ENCODE assay signal across 10 mouse cellular contexts in genomic region chr16:45841806-45842205, GRCm38 (mm10).
DNase-seq lines count a peak whose midpoint lies in the region; ATAC-seq lines count a peak whose summit lies in the region.
"Had no signal": no experiment of that assay in that cellular context is flagged by ENCODE, and none has a peak within 500 bp of the region (broad histone marks: within the 10 kb centered on the region; RNA-seq: fewer than 3 reads in every experiment).

No protein-coding gene starts in this region.

- peak overlapping the region; percentile 78 for H3K4me3 ChIP-seq in hindbrain, embryonic 10.5 days
- no peak overlapping the region for H3K4me3 ChIP-seq in hindbrain, embryonic 16.5 days (ENCODE audit: low read length)
- H3K4me3 ChIP-seq in brown adipose tissue, adult 24 weeks (ENCODE audit: insufficient read depth, low read depth, low read length) = peak overlapping the region; percentile 28
- peak overlapping the region; percentile 75 for H3K4me3 ChIP-seq in embryonic facial prominence, embryonic 15.5 days (replicated peaks)
- H3K4me3 ChIP-seq in liver, embryonic 12.5 days = no peak overlapping the region

- H3K36me3 ChIP-seq in hindbrain, embryonic 10.5 days = no peaks in the 10 kb centered on the region
- no peaks in the 10 kb centered on the region for H3K36me3 ChIP-seq in hindbrain, embryonic 16.5 days (ENCODE audit: control insufficient read depth, insufficient read depth, low read length)
- no peaks in the 10 kb centered on the region for H3K36me3 ChIP-seq in embryonic facial prominence, embryonic 15.5 days
- no peaks in the 10 kb centered on the region for H3K36me3 ChIP-seq in liver, embryonic 12.5 days

- H3K4me2 ChIP-seq in hindbrain, embryonic 16.5 days (ENCODE audit: low read length) = no peak overlapping the region
- peak overlapping the region; percentile 74 for H3K4me2 ChIP-seq in embryonic facial prominence, embryonic 15.5 days (replicated peaks)
- H3K4me2 ChIP-seq in liver, embryonic 12.5 days = peak overlapping the region; percentile 64; the same call in 1 of the 2 replicates

- WGBS in hindbrain, embryonic 10.5 days = 89% methylated on average over 3 of the region's 3 CpGs
- WGBS in hindbrain, embryonic 16.5 days = 91% methylated on average over 3 of the region's 3 CpGs
- WGBS in embryonic facial prominence, embryonic 15.5 days = 70% methylated on average over 3 of the region's 3 CpGs
- WGBS in liver, embryonic 12.5 days (ENCODE audit: insufficient replicate concordance) = 69% methylated on average over 3 of the region's 3 CpGs

- H3K4me1 ChIP-seq in hindbrain, embryonic 10.5 days (replicated peaks) = peaks cover 32% of the 10 kb centered on the region
- H3K4me1 ChIP-seq in hindbrain, embryonic 16.5 days (ENCODE audit: control insufficient read depth, insufficient read depth, low read depth, low read length) = no peaks in the 10 kb centered on the region
- peaks cover 25% of the 10 kb centered on the region; the same call in 1 of the 2 replicates for H3K4me1 ChIP-seq in brown adipose tissue, adult 24 weeks (ENCODE audit: control insufficient read depth, insufficient read depth, insufficient read length, low read length)
- H3K4me1 ChIP-seq in embryonic facial prominence, embryonic 15.5 days = peaks cover 36% of the 10 kb centered on the region
- peaks cover 24% of the 10 kb centered on the region for H3K4me1 ChIP-seq in liver, embryonic 12.5 days

- peaks cover 12% of the 10 kb centered on the region for H3K27me3 ChIP-seq in hindbrain, embryonic 10.5 days (ENCODE audit: insufficient read depth, poor library complexity, severe bottlenecking)
- no peaks in the 10 kb centered on the region for H3K27me3 ChIP-seq in hindbrain, embryonic 16.5 days (replicated peaks; ENCODE audit: control insufficient read depth, insufficient read depth, low read length)
- H3K27me3 ChIP-seq in embryonic facial prominence, embryonic 15.5 days = no peaks in the 10 kb centered on the region
- H3K27me3 ChIP-seq in liver, embryonic 12.5 days (replicated peaks) = peaks cover 47% of the 10 kb centered on the region

- DNase-seq in hindbrain, embryonic 10.5 days (ENCODE audit: low spot score) = no peak
- DNase-seq in cerebellum, adult 18-20 months = no peak
- no peak for DNase-seq in layer of hippocampus, postnatal 36 days
- no peak for DNase-seq in right cerebral cortex, postnatal 36 days (ENCODE audit: low spot score in 2 of 2)
- DNase-seq: right cerebral cortex, postnatal 25 days; thymus, postnatal 14 days had no signal

- ATAC-seq in hindbrain, embryonic 16.5 days = no peak
- ATAC-seq in embryonic facial prominence, embryonic 15.5 days (ENCODE audit: insufficient number of reproducible peaks, low FRiP score, low TSS enrichment, low read depth) = no peak
- ATAC-seq in liver, embryonic 12.5 days = no peak

- no peak overlapping the region for H3K27ac ChIP-seq in hindbrain, embryonic 10.5 days
- H3K27ac ChIP-seq in hindbrain, embryonic 16.5 days (ENCODE audit: low read depth, low read length) = no peak overlapping the region
- H3K27ac ChIP-seq in brown adipose tissue, adult 24 weeks (replicated peaks; ENCODE audit: low read depth, low read length) = no peak overlapping the region; the same call in 1 of the 2 replicates
- no peak overlapping the region for H3K27ac ChIP-seq in embryonic facial prominence, embryonic 15.5 days (replicated peaks)
- H3K27ac ChIP-seq in liver, embryonic 12.5 days = no peak overlapping the region

- H3K9me3 ChIP-seq in hindbrain, embryonic 10.5 days = no peaks in the 10 kb centered on the region
- no peaks in the 10 kb centered on the region for H3K9me3 ChIP-seq in hindbrain, embryonic 16.5 days (ENCODE audit: control insufficient read depth, low read length)
- no peaks in the 10 kb centered on the region for H3K9me3 ChIP-seq in embryonic facial prominence, embryonic 15.5 days (replicated peaks)
- H3K9me3 ChIP-seq in liver, embryonic 12.5 days (replicated peaks) = no peaks in the 10 kb centered on the region

- H3K9ac ChIP-seq in hindbrain, embryonic 16.5 days (ENCODE audit: low read depth, low read length) = no peak overlapping the region
- H3K9ac ChIP-seq in embryonic facial prominence, embryonic 15.5 days = no peak overlapping the region
- H3K9ac ChIP-seq in liver, embryonic 12.5 days = no peak overlapping the region

Comparison
In these comparisons a context has a peak if more than half of its experiments do, and no peak if none do; other contexts are left out.
1. H3K4me3 ChIP-seq: peak in hindbrain, embryonic 10.5 days (single experiment), brown adipose tissue, adult 24 weeks (single experiment) and embryonic facial prominence, embryonic 15.5 days (single experiment); none in hindbrain, embryonic 16.5 days (single experiment) and liver, embryonic 12.5 days (single experiment).